Mouse (Mus musculus): ENCODE results near the gene Tmem217. TPM values are rescaled to one million over a fixed set of nuclear protein-coding genes. Genes with fewer than 3 reads are reported as not detected.

Tmem217 gene
- polyA plus RNA-seq, 1 experiment from 2014 or later: 1.2 TPM

DNA sequence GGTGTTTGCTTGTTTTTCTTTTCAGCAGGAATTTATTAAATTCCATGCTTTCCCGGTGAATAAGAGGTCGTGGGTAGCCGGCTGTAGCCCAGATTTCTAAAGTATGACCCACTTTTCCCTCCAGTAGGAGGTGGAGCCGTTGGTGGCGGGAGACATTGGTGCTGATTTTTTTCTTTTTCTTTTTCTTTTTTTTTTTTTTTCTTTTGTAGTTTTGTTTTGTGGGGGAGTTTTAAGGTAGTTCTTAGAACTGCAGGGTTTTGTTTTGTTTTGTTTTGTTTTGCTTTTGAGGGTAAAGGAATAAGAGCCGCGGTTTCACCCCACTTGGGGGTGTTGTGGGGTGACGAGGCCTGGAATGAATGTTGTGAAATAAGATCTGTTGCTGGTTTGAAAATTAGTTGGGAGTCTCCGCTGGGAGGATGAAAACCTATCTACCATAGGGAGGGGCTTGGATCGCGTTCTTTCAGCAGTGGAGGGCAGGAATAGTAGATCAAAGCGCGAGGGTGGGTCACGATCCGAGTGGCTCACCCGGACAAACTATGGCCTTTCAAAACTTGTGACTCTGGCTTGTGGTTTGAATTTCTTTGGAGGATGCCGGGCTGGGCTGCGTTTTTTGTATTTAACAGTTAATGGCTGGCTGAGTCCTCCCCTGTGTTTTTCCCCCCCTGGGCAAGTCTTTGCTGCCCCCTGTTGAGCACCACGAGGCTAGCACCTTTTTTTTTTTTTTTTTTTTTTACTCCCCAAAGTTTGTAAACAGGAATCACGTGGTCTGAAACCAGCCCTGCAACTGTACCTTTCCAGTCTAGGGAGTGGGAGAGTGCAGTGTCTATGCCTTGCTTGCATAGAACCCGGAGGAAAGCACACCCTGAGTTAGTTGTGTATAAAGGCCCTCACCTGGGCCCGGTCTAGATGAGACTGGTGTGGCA is 59.7 kb downstream of the Tmem217 start:
- H3K36me3 ChIP-seq: peaks cover 7% of the 10 kb centered on the region; the same call in 1 of the 2 replicates
- peaks cover 34% of the 10 kb centered on the region for H3K4me1 ChIP-seq
- H3K4me2 ChIP-seq: peak overlapping the region; percentile 74
- H3K27ac ChIP-seq (replicated peaks): peak overlapping the region; percentile 90
- H3K4me3 ChIP-seq (replicated peaks): peak overlapping the region; percentile 63
- 1% methylated on average over 22 of the region's 22 CpGs for WGBS
- H3K27me3 ChIP-seq (replicated peaks): no peaks in the 10 kb centered on the region
- no peak for ATAC-seq (ENCODE audit: low FRiP score)
- H3K9ac ChIP-seq (replicated peaks): peak overlapping the region; percentile 65
- H3K9me3 ChIP-seq (replicated peaks): no peaks in the 10 kb centered on the region

DNA sequence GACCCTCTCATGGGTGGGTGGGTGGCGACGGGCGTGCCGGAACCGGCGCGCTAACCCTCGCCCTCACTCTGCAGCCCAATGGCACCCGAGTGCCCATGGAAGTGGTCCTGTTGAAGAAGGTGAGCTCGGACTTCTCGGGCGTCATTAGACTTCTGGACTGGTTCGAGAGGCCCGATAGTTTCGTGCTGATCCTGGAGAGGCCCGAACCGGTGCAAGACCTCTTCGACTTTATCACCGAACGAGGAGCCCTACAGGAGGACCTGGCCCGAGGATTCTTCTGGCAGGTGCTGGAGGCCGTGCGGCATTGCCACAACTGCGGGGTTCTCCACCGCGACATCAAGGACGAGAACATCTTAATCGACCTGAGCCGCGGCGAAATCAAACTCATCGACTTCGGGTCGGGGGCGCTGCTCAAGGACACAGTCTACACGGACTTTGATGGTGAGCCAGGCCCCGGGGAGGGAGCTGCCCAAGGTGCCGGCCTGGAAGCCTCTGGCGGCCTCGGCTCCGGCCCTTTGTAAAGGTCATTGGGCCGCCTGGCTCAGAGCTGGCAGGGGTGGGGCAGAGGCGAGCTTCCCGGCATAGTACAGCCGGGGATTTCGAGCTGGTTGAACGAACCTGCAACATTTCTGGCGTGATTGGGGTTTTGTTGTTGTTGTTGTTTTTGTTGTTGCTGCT is 60.5 kb downstream of the Tmem217 start:
- Histone ChIP-seq H3K4me1 (peaks cover 34% of the 10 kb centered on the region), H3K9me3 (replicated peaks) (no peaks in the 10 kb centered on the region), H3K27ac (replicated peaks) (peak overlapping the region; percentile 90), H3K4me3 (replicated peaks) (peak overlapping the region; percentile 63), H3K4me2 (peak overlapping the region; percentile 74), H3K36me3 (peaks cover 7% of the 10 kb centered on the region; the same call in 1 of the 2 replicates), H3K27me3 (replicated peaks) (no peaks in the 10 kb centered on the region), H3K9ac (replicated peaks) (peak overlapping the region; percentile 65)
- no peak for ATAC-seq (ENCODE audit: low FRiP score)
- under 1% methylated on average over 48 of the region's 48 CpGs for WGBS

DNA sequence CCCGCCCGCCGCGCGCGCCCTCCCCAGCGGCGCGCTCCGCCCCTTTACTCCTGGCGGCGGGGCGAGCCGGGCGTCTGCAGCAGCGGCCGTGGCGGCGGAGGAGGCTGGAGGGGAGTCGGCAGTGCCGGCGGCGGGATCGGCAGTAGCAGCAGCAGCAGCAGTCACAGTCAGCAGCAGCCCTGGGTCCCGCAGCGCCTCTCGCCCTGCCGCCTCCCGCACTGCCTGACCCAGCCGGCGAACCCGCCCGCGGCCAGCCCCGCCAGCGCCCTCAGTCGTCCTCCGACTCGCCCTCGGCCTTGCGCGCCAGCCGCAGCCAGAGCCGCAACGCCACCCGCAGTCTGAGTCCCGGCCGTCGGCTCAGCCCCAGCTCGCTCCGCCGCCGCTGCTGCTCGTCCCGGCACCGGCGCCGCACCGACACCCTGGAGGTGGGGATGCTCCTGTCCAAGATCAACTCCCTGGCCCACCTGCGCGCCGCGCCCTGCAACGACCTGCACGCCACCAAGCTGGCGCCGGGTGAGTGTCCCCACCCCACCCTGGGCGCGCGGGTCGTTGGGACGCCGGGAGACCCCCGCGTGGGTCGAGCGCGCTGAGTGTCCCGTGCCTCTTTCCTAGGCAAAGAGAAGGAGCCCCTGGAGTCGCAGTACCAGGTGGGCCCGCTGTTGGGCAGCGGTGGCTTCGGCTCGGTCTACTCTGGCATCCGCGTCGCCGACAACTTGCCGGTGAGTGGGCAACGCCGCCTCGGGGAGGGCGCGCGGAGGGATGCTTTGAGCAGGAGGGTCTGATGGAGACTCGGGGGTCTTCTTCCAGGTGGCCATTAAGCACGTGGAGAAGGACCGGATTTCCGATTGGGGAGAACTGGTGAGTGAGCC is 61.2 kb downstream of the Tmem217 start, which contains the start of gene Pim1:
Gene Pim1, plus strand, starts transcription at position 41 of the 869 bp plus-strand sequence.
- H3K27me3 ChIP-seq (replicated peaks): no peaks in the 10 kb centered on the region
- H3K9me3 ChIP-seq (replicated peaks): no peaks in the 10 kb centered on the region
- H3K4me2 ChIP-seq: peak within 1 kb of the TSS; percentile 74
- peak within 1 kb of the TSS; percentile 65 for H3K9ac ChIP-seq (replicated peaks)
- peak within 1 kb of the TSS; percentile 63 for H3K4me3 ChIP-seq (replicated peaks)
- peaks cover 7% of the 10 kb centered on the region; the same call in 1 of the 2 replicates for H3K36me3 ChIP-seq
- WGBS: under 1% methylated on average over 85 of the region's 99 CpGs
- peaks cover 34% of the 10 kb centered on the region for H3K4me1 ChIP-seq
- ATAC-seq (ENCODE audit: low FRiP score): peak; percentile 56
- H3K27ac ChIP-seq (replicated peaks): peak within 1 kb of the TSS; percentile 90

DNA sequence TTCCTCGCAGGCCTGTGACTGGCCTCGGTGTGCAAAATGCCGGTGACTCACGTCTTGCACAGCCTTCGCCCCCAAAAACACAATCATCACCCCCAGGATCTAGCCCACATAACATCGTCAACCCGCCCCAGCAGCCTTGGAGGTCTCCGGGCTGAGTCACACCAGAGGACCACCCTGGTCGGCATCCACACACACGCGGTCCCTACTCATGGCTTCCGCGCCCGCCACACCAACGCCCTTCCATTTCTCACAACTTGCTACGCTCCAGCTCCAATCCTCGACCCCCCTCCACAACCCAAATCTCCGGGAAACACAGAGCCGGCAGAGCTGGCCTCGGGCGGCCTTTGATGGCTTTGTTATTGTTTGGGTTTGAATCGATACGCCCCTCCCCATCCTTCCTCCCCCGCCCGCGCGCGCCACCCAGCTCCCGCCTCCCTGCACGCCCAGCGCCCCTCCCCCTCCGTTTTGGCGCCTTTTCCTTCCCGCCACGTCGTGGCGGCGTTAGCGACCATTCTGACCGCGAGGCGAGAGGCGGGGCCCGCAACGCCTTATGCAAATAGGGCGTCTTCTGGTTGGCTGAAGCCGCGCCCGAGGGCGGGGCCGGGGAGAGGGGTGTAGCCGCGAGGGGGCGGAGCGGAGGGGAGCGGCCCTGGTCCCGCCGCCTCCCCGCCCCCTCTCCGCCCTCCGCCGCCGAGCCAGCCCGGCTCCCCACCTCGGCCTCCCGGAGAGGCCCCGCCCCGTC is 62.0 kb downstream of the Tmem217 start:
- H3K4me1 ChIP-seq: peaks cover 34% of the 10 kb centered on the region
- under 1% methylated on average over 47 of the region's 68 CpGs for WGBS
- H3K9ac ChIP-seq (replicated peaks): peak overlapping the region; percentile 65
- H3K4me3 ChIP-seq (replicated peaks): peak overlapping the region; percentile 63
- H3K27me3 ChIP-seq (replicated peaks): no peaks in the 10 kb centered on the region
- H3K36me3 ChIP-seq: peaks cover 7% of the 10 kb centered on the region; the same call in 1 of the 2 replicates
- no peaks in the 10 kb centered on the region for H3K9me3 ChIP-seq (replicated peaks)
- peak overlapping the region; percentile 90 for H3K27ac ChIP-seq (replicated peaks)
- peak overlapping the region; percentile 74 for H3K4me2 ChIP-seq
- ATAC-seq (ENCODE audit: low FRiP score): peak; percentile 95

DNA sequence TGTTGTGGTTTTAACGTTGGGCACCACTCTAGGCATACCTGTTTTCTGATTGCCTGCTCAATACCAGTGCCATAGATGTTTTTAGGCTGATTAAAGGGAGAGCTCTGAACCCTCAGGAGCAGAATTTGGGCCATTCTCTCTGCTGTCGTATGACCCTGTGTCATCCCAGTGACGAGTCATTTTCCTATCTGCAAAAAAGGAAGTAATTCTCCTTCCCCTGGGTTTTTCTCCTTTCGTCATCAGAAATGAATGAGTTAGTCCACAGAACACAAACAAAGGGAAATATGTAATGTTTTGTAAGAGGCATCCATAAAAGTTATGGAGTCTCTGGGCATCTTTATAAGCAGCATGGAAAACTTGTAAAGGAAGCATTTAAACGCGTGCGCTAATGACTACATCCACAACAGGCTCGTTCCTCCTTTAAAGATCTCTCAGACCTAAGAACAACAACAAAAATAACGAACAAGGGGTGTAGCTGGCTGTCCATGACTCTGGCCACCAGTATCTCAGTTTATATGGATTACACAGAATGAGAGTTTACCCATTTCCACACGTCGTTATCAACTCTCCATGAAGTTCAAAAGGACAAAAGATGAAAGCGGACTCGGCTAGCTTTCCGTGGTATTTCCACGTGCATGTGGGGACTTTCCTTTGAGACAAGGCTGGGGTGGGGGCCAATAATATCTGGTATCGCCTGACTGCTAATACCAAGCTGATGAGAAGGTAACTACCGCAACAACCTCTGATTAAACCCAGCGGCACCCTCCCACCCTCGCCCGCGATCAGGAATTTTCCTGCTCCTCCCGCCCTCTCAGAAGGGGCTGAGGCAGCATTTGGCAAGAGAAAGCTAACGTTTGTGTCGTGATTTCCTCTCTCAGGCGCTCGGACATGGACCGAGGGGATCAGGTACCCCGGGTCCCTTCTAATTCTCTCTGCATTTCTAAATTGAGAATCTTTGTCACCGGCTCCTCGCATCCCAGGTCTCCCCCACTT is 62.9 kb downstream of the Tmem217 start:
- peak overlapping the region; percentile 49 for H3K9ac ChIP-seq (replicated peaks)
- H3K4me3 ChIP-seq (replicated peaks): peak overlapping the region; percentile 63
- ATAC-seq (ENCODE audit: low FRiP score): peak; percentile 0; the same call in 1 of the 2 replicates
- no peaks in the 10 kb centered on the region for H3K9me3 ChIP-seq (replicated peaks)
- peaks cover 34% of the 10 kb centered on the region for H3K4me1 ChIP-seq
- peak overlapping the region; percentile 86 for H3K27ac ChIP-seq (replicated peaks)
- peak overlapping the region; percentile 74 for H3K4me2 ChIP-seq
- 0 out of 2 replicates have a peak, but pooled peaks cover 2% of the 10 kb centered on the region for H3K36me3 ChIP-seq
- WGBS: 4% methylated on average over 30 of the region's 30 CpGs
- H3K27me3 ChIP-seq (replicated peaks): no peaks in the 10 kb centered on the region

DNA sequence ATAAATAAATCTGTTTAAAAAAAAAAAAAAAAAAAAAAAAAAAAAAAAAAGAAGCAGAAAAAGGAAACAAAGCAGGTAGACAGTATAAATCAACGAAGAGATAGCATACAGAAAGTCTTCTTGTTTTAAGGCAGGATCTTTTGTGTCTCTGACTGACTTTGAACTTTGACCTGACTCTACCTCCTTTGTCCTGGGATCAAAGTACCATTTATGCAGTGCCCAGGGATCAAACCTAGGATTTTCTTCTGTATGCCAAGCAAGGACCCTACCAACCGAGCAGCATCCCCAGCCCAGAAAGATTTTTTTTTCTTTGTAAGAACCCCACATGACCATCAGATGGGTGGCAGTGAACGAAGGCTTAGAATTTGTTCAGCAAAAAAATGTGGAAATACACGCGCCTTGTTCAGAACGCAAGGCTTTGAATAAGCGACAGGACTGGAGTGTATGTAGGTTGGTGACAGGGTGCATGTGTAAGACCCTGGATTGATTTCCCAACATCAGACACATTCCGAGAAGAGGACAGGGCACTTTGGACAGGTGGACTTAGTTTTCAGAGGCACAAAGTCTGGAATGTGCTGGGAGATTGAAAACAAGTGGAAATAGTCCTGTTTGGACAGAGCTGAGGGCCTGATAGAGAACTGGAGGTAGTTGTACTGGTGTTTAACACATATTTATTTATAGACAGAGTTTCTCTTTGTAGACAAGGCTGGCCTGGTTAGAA is 63.8 kb downstream of the Tmem217 start:
- H3K27ac ChIP-seq (replicated peaks): no peak overlapping the region
- ATAC-seq (ENCODE audit: low FRiP score): no peak
- H3K36me3 ChIP-seq: no peaks in the 10 kb centered on the region
- H3K4me3 ChIP-seq (replicated peaks): no peak overlapping the region
- H3K9ac ChIP-seq (replicated peaks): no peak overlapping the region
- peak overlapping the region; percentile 74 for H3K4me2 ChIP-seq
- H3K27me3 ChIP-seq (replicated peaks): no peaks in the 10 kb centered on the region
- 80% methylated on average over 8 of the region's 8 CpGs for WGBS
- peaks cover 30% of the 10 kb centered on the region for H3K4me1 ChIP-seq
- no peaks in the 10 kb centered on the region for H3K9me3 ChIP-seq (replicated peaks)

DNA sequence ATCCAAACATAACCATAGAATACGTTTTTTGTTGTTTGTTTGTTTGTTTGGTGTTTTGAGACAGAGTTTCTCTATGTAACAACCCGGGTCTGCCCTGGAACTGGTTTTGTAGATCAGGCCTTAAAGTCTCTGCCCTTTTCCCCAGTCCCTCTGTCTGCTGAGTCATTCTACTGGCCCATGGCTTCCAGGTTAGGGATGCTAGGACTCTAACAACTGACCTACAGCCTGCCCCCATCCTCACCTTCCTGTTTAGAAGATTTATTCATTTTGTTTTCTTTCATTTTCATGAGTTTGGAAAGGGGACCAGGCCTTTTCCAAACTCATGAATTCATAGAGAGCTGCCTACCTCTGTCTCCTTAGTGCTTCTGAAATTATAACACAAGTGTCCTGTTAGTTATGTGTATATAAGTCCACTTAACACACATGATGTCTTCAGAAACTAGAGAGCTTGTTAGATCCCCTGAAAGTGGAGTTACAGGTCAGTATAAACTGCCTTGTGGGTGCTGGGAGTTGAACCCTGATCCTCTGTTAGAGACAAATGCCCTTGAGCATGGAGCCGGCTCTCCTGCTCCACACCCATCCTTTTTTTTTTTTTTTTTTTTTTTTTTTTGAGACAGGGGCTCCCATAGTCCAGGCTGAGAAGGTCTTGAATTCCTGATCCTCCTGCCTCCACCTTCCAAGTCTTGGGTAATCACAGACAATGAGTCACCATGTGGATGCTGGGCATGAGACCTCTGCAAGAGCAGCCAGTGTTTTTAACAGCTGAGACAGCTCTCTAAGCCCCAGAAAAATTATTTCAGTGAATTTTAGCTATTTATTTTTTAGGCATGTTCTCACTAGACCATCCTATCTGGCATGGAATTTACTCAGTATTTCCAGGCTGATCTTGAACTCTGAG is 66.6 kb downstream of the Tmem217 start:
- Histone ChIP-seq H3K4me3 (replicated peaks) (no peak overlapping the region), H3K36me3 (no peaks in the 10 kb centered on the region), H3K4me2 (no peak overlapping the region), H3K27me3 (replicated peaks) (no peaks in the 10 kb centered on the region), H3K4me1 (peaks cover 11% of the 10 kb centered on the region), H3K27ac (replicated peaks) (no peak overlapping the region), H3K9ac (replicated peaks) (no peak overlapping the region), H3K9me3 (replicated peaks) (no peaks in the 10 kb centered on the region)
- ATAC-seq (ENCODE audit: low FRiP score): no peak
- 79% methylated on average over 3 of the region's 3 CpGs for WGBS

DNA sequence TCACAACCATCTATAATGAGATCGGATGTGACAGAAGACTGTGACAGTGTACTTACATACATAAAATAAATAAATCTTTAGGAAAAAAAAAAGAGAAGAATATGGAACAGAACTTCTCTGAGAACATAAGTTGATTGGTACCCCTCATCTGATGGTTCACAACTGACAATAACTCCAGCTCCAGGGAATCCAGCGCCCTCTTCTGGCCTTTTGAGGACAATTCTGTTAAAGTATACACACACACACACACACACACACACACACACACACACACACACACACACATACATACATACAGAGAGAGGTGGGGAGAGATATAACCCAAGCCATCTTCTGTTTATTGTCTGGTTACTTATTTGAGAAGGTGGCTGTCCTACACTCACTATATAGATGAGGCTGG is 67.8 kb downstream of the Tmem217 start:
- H3K27me3 ChIP-seq (replicated peaks): no peaks in the 10 kb centered on the region
- no peak overlapping the region for H3K9ac ChIP-seq (replicated peaks)
- no peaks in the 10 kb centered on the region for H3K36me3 ChIP-seq
- no peak for ATAC-seq (ENCODE audit: low FRiP score)
- no peak overlapping the region for H3K27ac ChIP-seq (replicated peaks)
- peaks cover 10% of the 10 kb centered on the region for H3K4me1 ChIP-seq
- H3K4me2 ChIP-seq: no peak overlapping the region
- WGBS: 88% methylated on average over 2 of the region's 2 CpGs
- no peak overlapping the region for H3K4me3 ChIP-seq (replicated peaks)
- no peaks in the 10 kb centered on the region for H3K9me3 ChIP-seq (replicated peaks)

DNA sequence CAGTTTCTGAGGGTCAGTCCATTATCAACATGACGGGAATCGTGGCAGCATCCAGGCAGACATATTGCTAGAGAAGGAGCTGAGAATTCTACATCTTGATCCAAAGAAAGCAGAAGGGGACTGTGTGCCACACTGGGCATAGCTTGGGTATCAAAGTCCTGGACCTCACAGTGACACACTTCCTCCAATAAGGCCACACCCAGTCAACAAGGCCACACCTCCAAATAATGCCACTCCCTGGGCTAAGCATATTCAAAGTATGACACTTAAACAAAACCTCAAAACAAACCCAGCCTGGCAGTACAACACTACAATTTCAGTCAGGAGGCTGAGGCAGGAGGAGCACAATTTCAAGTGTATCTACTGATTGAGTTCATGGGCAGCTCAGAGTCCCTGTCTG is 68.9 kb downstream of the Tmem217 start:
- Histone ChIP-seq H3K36me3 (no peaks in the 10 kb centered on the region), H3K4me3 (replicated peaks) (no peak overlapping the region), H3K9ac (replicated peaks) (no peak overlapping the region), H3K4me1 (no peaks in the 10 kb centered on the region), H3K9me3 (replicated peaks) (no peaks in the 10 kb centered on the region), H3K27me3 (replicated peaks) (no peaks in the 10 kb centered on the region), H3K27ac (replicated peaks) (no peak overlapping the region), H3K4me2 (no peak overlapping the region)
- 95% methylated on average over 2 of the region's 2 CpGs for WGBS
- no peak for ATAC-seq (ENCODE audit: low FRiP score)
